Mouse (Mus musculus) spleen, postnatal 10 days (tissue): ENCODE results near the gene Ep300.
"Not testable (repeated sequence)": the region's sequence is repeated elsewhere in the genome, so short reads cannot be mapped to it uniquely, and the experiment has no call there.

Source experiments
- DNase-seq, 2 experiments: peaks; one replicate each; pipeline ENCODE4 v3.0.0; 2021 to 2022; ENCODE audit warnings: low spot score in 2 of 2

Gene Ep300

DNA sequence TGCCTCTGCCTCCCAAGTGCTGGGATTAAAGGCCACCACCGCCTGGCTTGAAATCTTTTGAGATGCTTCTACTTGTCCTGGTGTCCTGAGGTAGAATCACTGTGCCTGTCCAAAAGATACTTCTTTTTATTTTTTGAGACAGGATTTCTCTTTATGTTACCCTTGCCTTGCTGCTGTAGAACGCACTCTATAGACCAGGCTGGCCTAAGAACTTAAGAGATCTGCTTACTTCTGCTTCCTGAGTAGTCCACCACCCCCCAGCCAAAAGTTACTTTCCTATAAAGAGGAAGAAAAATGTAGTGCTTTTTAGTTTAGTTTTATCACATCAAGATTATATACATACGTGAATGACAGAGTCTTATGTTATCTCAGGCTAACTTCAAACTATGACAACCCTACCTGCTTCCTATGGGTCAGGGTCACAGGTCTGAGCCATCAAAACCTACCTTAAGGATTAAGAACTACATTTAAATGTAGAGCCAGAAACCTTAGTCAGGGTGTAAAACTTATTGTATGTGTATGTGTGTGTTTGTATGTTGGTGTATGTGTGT is 9.1 kb downstream of the Ep300 start:
- no peak for DNase-seq

DNA sequence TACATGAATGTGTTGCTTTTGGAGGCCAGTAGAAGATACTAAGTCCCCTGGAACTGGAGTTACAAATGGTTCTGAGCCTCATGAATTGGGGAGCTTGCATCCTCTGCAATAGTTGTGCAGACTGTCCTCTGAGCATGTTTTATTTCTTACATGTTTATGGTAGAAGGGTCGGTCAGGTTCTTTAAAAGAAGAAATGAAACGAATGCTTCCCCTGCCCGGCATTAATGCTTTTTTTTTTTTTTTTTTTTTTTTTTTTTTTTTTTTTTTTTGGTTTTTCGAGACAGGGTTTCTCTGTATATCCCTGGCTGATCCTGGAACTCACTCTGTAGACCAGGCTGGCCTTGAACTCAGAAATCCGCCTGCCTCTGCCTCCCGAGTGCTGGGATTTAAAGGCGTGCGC is 13.6 kb downstream of the Ep300 start:
- DNase-seq: not testable (repeated sequence)

DNA sequence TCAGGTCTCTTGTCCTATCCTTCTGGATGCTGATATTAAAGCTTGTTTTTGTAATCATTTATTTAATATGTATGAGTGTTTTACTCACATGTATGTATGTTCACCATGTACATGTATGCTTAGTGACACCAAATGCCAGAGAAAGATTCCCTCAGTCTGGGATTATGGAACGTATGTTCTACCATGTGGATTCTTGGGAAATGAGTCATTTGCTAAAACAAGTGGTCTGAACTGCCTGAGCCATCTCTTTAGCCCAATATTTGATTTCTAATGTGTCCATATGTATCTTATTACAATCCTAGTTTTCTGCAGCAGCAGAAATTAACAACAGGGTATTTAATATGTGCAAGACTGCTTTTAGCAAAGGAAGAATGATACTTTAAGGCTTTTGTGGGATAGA is 20.1 kb downstream of the Ep300 start:
- no peak for DNase-seq

DNA sequence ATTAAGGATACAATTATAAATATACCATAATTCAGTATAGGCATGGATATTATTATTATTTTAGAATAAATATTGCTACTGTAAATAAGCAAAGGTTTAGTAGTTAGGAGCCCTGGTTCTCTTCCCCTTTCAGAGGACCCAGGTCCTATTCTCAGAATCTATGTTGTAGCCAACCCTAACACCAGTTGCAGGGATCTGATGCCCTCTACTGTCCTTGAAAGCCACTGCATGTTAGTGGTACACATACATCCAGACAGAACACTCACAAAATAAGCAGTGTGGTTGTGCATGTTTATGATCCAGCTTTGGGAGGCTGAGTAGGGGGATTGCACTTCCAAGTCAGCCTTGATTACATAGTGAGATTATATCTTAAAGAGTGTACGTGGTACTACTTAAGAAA is 21.5 kb downstream of the Ep300 start:
- DNase-seq: peak in 1 of 2 experiments; percentile 59

DNA sequence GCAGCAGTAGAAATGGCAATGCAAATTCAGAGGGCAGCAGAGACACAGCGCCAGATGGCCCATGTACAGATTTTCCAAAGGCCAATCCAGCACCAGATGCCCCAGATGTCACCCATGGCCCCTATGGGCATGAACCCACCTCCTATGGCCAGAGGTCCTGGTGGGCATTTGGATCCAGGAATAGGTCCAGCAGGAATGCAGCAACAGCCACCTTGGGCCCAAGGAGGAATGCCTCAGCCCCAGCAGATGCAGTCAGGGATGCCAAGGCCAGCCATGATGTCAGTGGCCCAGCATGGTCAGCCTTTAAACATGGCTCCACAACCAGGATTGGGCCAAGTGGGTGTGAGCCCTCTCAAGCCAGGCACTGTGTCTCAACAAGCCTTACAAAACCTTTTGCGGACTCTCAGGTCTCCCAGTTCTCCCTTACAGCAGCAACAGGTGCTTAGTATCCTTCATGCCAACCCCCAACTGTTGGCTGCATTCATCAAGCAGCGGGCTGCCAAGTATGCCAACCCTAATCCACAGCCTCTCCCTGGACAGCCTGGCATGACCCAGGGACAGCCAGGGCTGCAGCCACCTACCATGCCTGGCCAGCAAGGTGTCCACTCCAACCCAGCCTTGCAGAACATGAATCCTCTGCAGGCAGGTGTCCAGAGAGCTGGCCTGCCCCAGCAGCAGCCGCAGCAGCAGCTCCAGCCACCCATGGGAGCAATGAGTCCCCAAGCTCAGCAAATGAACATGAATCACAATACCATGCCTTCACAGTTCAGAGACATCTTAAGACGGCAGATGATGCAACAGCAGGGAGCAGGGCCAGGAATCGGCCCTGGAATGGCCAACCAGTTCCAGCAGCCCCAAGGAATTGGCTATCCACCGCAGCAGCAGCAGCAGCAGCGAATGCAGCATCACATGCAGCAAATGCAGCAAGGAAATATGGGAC is 64.6 kb downstream of the Ep300 start:
- no peak for DNase-seq

DNA sequence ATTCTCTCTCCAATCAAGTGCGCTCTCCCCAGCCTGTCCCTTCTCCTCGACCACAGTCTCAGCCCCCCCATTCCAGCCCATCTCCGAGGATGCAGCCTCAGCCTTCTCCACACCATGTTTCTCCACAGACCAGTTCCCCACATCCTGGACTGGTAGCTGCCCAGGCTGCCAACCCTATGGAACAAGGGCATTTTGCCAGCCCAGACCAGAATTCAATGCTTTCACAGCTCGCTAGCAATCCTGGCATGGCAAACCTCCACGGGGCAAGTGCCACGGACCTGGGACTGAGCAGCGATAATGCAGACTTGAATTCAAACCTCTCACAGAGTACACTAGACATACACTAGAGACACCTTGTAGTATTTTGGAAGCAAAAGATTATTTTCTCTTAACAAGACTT is 65.5 kb downstream of the Ep300 start:
- DNase-seq: no peak

DNA sequence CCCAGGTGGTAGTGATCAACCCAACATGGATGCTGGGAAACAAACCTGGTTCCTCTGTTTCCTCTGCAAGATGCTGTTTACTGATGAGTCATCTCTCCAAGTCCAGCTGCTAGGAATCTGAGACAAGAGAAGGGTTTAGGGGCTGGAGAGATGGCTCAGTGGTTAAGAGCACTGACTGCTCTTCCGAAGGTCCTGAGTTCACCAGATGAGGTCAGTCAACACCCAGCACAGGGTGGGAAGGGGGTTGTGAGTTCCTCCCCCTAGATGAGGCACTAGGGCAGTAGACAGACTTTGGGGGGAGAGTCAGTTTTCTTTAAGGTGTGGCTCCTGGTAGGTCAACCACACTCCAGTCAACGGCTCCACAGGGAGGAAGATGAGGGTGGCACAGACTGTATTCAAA is 76.5 kb downstream of the Ep300 start:
- DNase-seq: no peak

DNA sequence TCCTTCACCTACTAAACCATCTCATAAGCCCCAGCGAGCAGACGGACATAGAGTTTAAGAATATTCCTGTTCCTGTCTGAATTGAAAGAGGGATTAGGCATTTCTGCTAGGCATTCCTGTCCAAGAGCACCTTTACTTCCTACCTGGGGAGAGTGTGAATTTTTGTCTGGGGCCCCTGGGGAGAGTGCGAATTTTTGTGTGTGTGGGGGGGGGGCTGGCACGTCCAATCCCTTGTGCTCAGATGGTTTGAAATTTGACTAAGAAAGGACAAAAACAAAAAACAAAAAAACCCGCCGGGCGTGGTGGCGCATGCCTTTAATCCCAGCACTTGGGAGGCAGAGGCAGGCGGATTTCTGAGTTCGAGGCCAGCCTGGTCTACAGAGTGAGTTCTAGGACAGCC is 78.1 kb downstream of the Ep300 start:
- no peak for DNase-seq

DNA sequence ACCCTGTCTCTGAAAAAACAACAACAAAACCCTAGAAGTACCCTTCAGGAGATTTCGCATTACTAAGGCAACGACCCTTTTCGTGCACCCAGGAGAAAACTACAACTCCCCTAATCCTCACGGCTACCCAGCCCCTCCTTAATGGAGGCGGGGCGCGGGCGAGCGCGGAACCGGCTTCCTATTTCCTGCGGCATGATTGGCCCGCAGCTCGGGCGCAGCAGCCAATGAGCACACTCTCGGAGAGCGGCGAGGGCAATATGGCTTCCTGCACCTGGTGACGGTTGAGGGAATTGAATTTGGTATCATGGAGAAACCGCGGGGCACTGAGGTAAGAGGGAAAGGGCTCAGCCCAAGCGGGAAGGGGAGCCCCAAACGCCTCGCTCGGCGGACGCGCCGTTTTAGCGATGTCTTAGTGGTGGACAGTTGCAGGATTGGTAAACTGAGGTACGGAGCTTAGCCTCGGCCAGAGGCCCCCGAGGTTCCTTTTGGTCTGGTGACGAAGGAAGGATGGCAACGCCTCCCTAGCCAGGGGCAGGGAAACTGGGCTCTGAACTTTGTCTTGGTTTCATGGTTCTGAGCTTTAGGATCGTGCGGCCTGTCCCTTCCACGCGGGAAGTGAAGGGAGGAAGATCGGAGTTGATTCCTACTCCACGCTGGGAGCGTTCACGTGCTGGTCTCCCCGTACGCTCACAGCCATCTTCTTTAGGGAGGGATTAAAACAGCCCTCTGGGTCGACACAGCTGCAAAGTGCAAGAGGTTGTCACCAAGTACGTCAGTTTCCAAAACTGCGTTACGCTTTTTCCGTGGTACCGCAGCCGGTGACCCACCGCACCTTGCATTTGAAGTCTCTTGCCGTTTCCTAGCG is 78.8 kb downstream of the Ep300 start, which contains the start of gene L3mbtl2:
TSS of gene L3mbtl2 (plus strand) at position 193 of the 865 bp plus-strand sequence.
- peak; percentile 75 to 93 for DNase-seq

DNA sequence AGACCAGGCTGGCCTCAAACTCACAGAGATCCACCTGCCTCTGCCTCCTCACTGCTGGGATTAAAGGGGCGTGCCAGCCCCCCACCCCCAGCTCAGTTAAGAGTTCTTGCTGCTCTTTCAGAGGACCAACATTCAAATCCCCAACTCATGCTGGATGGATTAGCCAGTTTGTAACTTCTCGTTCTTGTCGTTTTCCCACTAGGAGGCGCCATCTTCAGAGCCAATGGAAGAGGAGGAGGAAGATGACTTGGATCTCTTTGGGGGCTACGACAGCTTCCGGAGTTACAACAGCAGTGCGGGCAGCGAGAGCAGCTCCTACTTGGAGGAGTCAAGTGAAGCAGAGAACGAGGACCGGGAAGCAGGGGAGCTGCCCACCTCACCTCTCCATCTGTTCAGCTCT is 81.8 kb downstream of the Ep300 start:
- DNase-seq: peak in 1 of 2 experiments; percentile 35

DNA sequence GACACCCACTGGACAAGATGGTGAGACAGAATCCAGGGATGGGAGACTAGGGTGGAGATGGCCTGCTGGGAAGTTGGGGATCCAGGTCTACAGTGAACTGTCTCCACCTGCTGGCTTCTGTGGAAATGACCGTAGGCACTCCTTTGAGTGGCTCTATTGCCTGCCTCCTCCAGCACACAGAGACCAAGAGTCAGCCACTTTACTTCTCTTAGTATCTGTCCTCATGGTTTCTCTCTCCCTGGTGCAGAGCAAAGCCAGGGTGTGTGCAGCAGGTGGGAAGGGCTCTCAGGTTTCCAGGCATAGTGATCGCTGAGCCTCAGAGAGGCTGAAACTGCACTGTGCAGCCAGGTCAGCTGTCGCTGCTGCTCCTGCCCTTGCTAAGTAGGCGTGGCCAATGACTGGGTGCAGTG is 85.1 kb downstream of the Ep300 start:
- peak in 1 of 2 experiments; percentile 58 for DNase-seq

DNA sequence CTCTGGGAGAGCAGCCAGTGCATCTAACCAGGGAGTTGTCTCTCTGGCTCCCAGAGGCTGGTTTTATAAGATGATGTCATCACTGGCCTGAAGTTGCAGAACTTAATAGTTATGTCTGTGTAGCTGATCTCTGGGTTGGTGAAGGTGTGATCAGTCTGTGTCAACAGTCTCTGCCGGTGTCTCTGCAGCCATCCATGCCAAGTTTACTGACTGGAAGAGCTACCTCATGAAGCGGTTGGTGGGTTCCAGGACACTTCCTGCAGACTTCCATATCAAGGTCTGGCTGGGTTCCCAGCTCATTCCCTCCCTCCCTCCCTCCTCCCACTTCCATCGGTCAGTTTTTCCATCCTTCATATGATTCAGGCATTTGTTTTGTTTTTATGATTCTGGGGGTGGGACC is 91.5 kb downstream of the Ep300 start:
- no peak for DNase-seq

DNA sequence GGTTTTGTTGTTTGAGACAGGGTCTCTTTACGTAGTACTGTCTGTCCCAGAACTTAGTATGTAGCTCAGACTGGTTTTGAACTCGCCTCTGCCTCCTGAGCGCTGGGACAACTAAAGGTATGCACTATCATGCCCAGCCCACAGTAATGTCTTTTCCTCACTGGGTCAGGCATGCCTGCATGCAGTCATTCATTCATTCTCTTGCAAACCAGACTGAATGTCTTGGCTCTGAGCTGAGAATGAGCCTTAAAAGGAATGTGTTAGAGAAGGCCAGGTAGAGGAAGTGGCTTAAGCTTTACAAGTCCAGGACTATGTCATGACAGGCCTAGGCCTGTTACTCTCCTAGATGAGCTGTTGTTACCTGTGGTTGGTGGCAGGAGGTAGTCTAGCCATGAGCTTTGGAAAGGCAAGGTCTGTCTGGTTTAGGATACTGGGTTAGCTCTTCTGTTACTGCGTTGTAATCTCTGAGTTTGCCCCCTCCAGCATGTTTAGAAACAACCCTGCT is 95.2 kb downstream of the Ep300 start:
- no peak for DNase-seq

DNA sequence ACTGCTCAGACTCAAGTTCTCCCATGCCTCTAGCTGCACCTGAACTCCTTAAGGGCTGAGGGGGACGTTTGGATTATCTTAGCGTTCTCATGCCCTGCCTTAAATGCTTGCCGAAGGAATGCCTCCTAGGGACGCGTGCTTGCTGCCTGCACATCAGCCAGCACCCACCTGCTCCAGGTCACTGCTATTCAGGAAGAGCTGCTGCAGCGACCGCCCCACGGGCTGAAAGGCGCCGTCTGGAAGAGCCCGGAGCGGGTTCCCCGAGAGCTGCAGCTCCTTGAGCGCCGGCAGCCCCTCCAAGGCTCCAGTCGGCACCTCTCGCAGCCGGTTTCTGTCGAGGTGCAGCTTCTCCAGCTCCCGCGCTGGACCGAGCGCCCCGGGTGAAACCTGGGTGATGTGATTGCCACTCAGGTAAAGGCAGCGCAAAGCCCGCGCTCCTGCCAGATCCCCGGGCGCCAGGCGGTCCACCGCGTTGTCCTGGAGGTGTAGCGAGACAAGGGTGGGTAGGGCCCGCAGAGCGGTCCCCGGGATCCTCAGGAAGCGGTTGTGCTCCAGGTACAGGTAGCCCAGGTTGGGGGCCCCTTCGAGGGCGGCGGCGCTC is 108.3 kb downstream of the Ep300 start:
- DNase-seq: no peak

DNA sequence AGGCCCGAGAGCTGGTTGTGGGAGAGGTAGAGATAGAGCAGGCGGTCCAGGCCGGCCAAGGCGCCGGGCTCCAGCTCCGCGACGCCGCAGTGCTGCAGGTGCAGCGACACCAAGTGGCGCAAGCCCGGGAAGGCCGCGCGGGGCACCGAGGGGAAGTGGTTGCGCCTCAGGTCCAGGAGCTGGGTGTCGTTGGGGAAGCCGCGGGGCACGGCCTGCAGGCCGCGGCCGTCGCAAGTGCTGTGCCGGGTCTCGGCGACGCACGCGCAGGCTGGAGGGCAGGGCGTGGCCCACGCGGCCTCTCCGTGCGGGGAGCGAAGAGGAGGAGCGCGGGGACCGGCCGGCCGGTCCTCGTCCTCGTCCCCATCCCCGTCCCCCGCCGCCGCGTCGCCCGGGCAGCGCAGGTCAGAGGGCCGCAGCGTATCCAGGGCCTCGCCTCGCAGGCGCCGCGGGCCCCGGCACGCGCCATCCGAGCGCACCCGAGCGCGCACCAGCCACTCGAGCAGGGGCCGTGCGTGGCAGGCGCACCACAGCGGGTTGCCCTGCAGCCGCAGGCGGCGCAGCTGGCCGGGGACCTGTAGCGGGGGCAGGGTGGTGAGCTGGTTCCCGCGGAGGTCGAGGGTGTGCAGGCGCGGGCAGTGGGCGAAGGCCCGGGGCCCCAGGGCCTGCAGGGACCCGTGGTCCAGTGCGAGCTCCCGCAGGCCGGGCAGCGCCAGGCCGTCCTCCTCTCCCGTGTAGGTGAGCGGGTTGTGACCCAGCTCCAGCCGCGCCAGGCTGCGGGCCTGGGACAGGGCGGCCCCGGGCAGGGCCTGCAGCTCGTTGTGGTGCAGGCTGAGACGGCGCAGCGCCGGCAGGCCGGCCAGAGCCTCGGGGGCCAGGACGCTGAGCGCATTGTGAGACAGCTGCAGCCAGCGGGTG is 109.1 kb downstream of the Ep300 start:
- peak; percentile 73 to 86 for DNase-seq

DNA sequence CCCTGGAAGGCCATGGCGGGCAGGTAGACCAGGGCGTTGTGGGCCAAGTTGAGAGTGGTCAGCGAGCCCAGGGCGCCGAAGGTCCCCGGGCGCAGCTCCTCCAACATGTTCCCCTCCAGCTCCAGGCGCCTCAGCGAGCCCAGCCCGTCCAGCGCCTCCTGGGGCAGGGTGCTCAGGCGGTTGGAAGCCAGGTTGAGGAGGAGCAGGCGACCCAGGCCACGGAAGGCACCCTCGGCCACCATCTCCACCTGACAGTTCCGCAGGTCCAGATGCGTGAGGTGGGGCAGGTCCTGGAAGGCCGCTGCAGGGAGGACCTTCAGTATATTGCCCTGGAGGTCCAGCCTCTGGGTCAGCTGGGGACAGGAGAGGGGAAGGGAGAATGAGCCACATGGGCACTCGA is 109.7 kb downstream of the Ep300 start:
- DNase-seq: no peak

DNA sequence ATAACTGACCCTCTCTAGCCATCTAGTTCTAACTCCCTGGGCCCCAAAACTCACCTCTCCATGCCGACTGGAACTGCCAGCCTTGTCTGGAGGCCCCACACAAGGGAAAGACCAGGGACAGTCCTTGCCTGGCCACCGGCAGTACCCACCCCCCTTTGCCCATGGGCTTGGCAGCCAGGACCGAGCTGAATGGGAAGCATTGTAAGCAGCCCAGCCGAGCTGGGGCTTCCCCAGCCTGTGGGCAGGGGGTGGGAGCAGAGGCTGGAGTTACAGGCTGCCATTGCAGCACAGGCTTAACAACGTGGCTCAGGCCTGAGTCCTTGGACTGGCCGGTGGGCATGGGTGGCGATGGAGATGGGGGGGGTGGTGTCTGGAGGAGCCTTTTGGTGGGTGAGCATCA is 112.0 kb downstream of the Ep300 start, which contains the start of gene Chadl:
TSS of gene Chadl (minus strand) at position 113 of the 400 bp plus-strand sequence.
- DNase-seq: no peak

DNA sequence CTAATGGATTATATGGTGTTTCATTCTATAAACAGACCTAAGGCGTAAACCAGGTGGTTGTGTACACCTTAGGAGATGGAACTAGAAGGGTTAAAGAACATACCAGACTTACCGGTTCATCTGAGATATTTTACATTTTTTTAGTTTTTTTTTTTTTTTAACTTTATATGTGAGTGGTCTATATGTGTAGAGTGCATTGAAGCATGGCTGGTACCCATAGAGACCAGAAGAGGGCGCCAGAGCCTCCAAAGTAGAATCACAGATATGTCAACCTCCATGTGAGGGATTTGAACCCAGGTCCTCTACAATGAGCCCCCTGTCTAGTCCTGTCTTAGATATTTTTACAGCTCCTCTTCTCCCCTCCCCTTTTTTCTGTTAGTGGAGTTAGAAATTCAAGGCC is 112.7 kb downstream of the Ep300 start:
- DNase-seq: peak in 1 of 2 experiments; percentile 62

DNA sequence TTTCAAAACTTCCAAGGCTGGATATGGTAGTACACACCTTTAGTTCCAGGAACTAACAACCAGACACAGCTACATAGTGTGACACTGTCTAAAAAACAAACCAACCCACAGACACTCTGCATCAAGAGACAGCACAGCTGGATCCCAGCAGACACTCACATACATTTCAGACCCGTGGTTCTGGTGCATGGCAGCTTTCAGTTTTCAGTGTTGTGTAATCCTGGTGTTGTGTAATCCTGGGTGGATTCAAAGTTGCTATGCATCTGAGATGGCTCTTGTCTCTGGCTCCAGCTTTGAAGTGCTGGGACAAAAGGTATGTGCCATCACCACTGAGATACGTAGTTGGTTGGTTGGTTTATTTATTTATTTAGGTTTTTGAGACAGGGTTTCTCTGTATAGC is 113.4 kb downstream of the Ep300 start:
- DNase-seq: no peak

DNA sequence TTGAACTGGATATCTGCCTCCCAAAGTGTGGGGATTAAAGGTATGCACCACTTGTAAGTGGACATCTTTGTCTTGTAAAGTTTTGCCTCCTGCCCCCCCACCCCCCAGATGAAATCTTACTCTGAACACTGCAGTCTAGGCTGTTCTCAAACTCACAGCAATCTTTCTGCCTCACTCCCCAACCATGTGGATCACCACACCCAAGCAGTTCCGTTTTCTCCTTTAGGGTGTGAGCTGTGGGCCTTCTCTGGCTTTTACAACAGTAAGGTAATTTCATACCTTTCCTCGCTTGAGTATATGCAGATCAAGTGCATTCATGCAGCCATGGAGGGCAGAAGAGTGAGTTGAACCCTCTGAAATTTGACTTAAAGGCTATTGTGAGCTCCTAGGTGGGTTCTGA is 115.0 kb downstream of the Ep300 start:
- DNase-seq: no peak
